Comparison of ENCODE assay signal across 10 mouse cellular contexts in the genomic region with DNA sequence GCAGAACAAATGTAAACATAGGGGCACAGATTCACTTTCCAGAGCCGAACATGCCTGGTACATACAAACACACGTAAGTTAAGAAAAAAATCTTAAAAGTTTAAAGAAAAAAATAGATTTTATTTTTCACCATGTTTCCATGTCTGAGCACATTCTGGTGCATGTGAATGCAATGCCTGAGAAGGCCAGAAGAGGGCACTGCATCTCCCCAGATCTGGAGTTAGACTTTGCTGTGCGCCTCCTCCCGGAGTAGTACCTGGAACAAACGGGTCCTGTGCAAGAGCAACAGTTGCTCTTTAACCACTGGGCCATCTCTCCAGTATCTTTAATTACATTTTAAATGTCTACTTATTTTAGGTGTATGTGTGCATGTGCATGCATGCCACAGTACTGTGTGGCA.
DNase-seq lines count a peak whose midpoint lies in the region; ATAC-seq and TF ChIP-seq lines count a peak whose summit lies in the region.
"Had no signal": no experiment of that assay in that cellular context is flagged by ENCODE, and none has a peak within 500 bp of the region (broad histone marks: within the 10 kb centered on the region; RNA-seq: fewer than 3 reads in every experiment).

No protein-coding gene starts in this region.

- no peaks in the 10 kb centered on the region for H3K9me3 ChIP-seq in kidney, embryonic 14.5 days (ENCODE audit: control insufficient read depth, low read length)
- H3K9me3 ChIP-seq in ES-Bruce4 (replicated peaks; ENCODE audit: control insufficient read depth, insufficient read depth, low read length, poor library complexity, severe bottlenecking) = no peaks in the 10 kb centered on the region
- no peaks in the 10 kb centered on the region for H3K9me3 ChIP-seq in forebrain, embryonic 15.5 days
- H3K9me3 ChIP-seq in midbrain, embryonic 13.5 days = no peaks in the 10 kb centered on the region
- H3K9me3 ChIP-seq: liver, embryonic 15.5 days; stomach, embryonic 15.5 days had no signal

- no peak overlapping the region for H3K9ac ChIP-seq in kidney, embryonic 14.5 days (ENCODE audit: low read depth, low read length)
- no peak overlapping the region for H3K9ac ChIP-seq in ES-Bruce4 (ENCODE audit: low read depth, poor library complexity, severe bottlenecking)
- H3K9ac ChIP-seq in forebrain, embryonic 15.5 days (replicated peaks) = no peak overlapping the region
- no peak overlapping the region for H3K9ac ChIP-seq in midbrain, embryonic 13.5 days (replicated peaks)
- H3K9ac ChIP-seq: liver, embryonic 15.5 days; stomach, embryonic 15.5 days had no signal

- no peak overlapping the region for H3K4me2 ChIP-seq in kidney, embryonic 14.5 days (replicated peaks; ENCODE audit: low read depth, low read length)
- H3K4me2 ChIP-seq in forebrain, embryonic 15.5 days (replicated peaks) = no peak overlapping the region
- no peak overlapping the region for H3K4me2 ChIP-seq in midbrain, embryonic 13.5 days (replicated peaks)
- H3K4me2 ChIP-seq: liver, embryonic 15.5 days; stomach, embryonic 15.5 days had no signal

- peak; percentile 72 for TF ChIP-seq CTCF in ES-Bruce4 (IDR thresholded peaks at IDR 0.05; ENCODE audit: low read depth, low read length)

- DNase-seq in kidney, adult 18-20 months = peak; percentile 52
- DNase-seq in adrenal gland, adult 2 months = peak; percentile 24
- DNase-seq in kidney, postnatal 36 days = peak; percentile 13 to 71
- peak; percentile 22 to 72 for DNase-seq in spleen, postnatal 4 days (ENCODE audit: low spot score in 2 of 2)

- H3K4me3 ChIP-seq in kidney, embryonic 14.5 days (ENCODE audit: low read length) = no peak overlapping the region
- no peak overlapping the region for H3K4me3 ChIP-seq in ES-Bruce4 (ENCODE audit: low read depth, low read length)
- no peak overlapping the region for H3K4me3 ChIP-seq in forebrain, embryonic 15.5 days
- no peak overlapping the region for H3K4me3 ChIP-seq in midbrain, embryonic 13.5 days (replicated peaks)
- H3K4me3 ChIP-seq: liver, embryonic 15.5 days; stomach, embryonic 15.5 days had no signal

- no peaks in the 10 kb centered on the region for H3K36me3 ChIP-seq in kidney, embryonic 14.5 days (ENCODE audit: control insufficient read depth, insufficient read depth, low read length)
- H3K36me3 ChIP-seq in ES-Bruce4 (ENCODE audit: control insufficient read depth, insufficient read depth, low read length, poor library complexity, severe bottlenecking) = no peaks in the 10 kb centered on the region
- H3K36me3 ChIP-seq in forebrain, embryonic 15.5 days = no peaks in the 10 kb centered on the region
- no peaks in the 10 kb centered on the region for H3K36me3 ChIP-seq in midbrain, embryonic 13.5 days
- H3K36me3 ChIP-seq: liver, embryonic 15.5 days; stomach, embryonic 15.5 days had no signal

- no peaks in the 10 kb centered on the region for H3K27me3 ChIP-seq in kidney, embryonic 14.5 days (ENCODE audit: control insufficient read depth, insufficient read depth, low read length)
- H3K27me3 ChIP-seq in ES-Bruce4 (ENCODE audit: control insufficient read depth, insufficient read depth, low read length, poor library complexity, severe bottlenecking) = no peaks in the 10 kb centered on the region
- no peaks in the 10 kb centered on the region for H3K27me3 ChIP-seq in forebrain, embryonic 15.5 days
- H3K27me3 ChIP-seq in midbrain, embryonic 13.5 days = no peaks in the 10 kb centered on the region
- H3K27me3 ChIP-seq: liver, embryonic 15.5 days; stomach, embryonic 15.5 days had no signal

- 74% methylated on average over 5 of the region's 5 CpGs for whole genome bisulfite sequencing in kidney, embryonic 14.5 days
- 65% methylated on average over 5 of the region's 5 CpGs for WGBS in forebrain, embryonic 15.5 days
- 74% methylated on average over 5 of the region's 5 CpGs for WGBS in midbrain, embryonic 13.5 days

- TF ChIP-seq POLR2A in ES-Bruce4 (IDR thresholded peaks at IDR 0.05; ENCODE audit: insufficient read depth, low read length) = no peak

- no peak for ATAC-seq in kidney, embryonic 14.5 days (ENCODE audit: low FRiP score, low TSS enrichment)
- no peak for ATAC-seq in forebrain, embryonic 15.5 days (replicated peaks)
- ATAC-seq in midbrain, embryonic 13.5 days = no peak

- H3K4me1 ChIP-seq in kidney, embryonic 14.5 days (ENCODE audit: control insufficient read depth, insufficient read depth, low read length) = no peaks in the 10 kb centered on the region
- H3K4me1 ChIP-seq in ES-Bruce4 (ENCODE audit: control insufficient read depth, insufficient read depth, low read length) = no peaks in the 10 kb centered on the region
- H3K4me1 ChIP-seq in forebrain, embryonic 15.5 days = no peaks in the 10 kb centered on the region
- H3K4me1 ChIP-seq in midbrain, embryonic 13.5 days (replicated peaks) = no peaks in the 10 kb centered on the region
- H3K4me1 ChIP-seq: liver, embryonic 15.5 days; stomach, embryonic 15.5 days had no signal

- TF ChIP-seq EP300 in ES-Bruce4 (IDR thresholded peaks at IDR 0.05; ENCODE audit: insufficient read depth, low read depth, low read length) = no peak

- H3K27ac ChIP-seq in kidney, embryonic 14.5 days (ENCODE audit: low read depth, low read length) = no peak overlapping the region
- H3K27ac ChIP-seq in ES-Bruce4 (ENCODE audit: insufficient read depth, low read length) = no peak overlapping the region
- no peak overlapping the region for H3K27ac ChIP-seq in forebrain, embryonic 15.5 days (replicated peaks)
- H3K27ac ChIP-seq in midbrain, embryonic 13.5 days = no peak overlapping the region
- H3K27ac ChIP-seq: liver, embryonic 15.5 days; stomach, embryonic 15.5 days had no signal
